Mouse (Mus musculus) midbrain, embryonic 12.5 days (tissue): ENCODE measurements around the gene Faxc. TPM values are rescaled to one million over a fixed set of nuclear protein-coding genes. Genes with fewer than 3 reads are reported as not detected.

ENCODE experiments used
- ATAC-seq: fragments of 200-750 bp; cut with Nextera tagmentation; 2 replicates; pipeline ENCODE4 v1.8.0; 2017; ENCODE audit warnings: low read depth, moderate TSS enrichment, moderate library complexity; ENCODE audit not compliant: low FRiP score
- H3K27ac ChIP-seq: fragments of 300-500 bp; sonication (generic); replicated peaks from 2 replicates; pipeline ENCODE4 v1.5.1; 2016; ENCODE audit warnings: mild to moderate bottlenecking
- H3K27me3 ChIP-seq: fragments of 300-500 bp; sonication (generic); 2 replicates; pipeline ENCODE4 v1.6.1; 2016; ENCODE audit warnings: mild to moderate bottlenecking
- H3K36me3 ChIP-seq: fragments of 300-500 bp; sonication (generic); 2 replicates; pipeline ENCODE4 v1.6.1; 2016
- H3K4me1 ChIP-seq: fragments of 300-500 bp; sonication (generic); 2 replicates; pipeline ENCODE4 v1.6.1; 2016
- H3K4me2 ChIP-seq: fragments of 300-500 bp; sonication (generic); replicated peaks from 2 replicates; pipeline ENCODE4 v1.6.1; 2016; ENCODE audit warnings: mild to moderate bottlenecking, moderate library complexity
- H3K4me3 ChIP-seq: fragments of 300-500 bp; sonication (generic); 2 replicates; pipeline ENCODE4 v1.5.1; 2016; ENCODE audit warnings: mild to moderate bottlenecking
- H3K9ac ChIP-seq: fragments of 300-500 bp; sonication (generic); replicated peaks from 2 replicates; pipeline ENCODE4 v1.6.1; 2016; ENCODE audit warnings: mild to moderate bottlenecking, moderate library complexity
- H3K9me3 ChIP-seq: fragments of 300-500 bp; sonication (generic); 2 replicates; pipeline ENCODE4 v1.6.1; 2016; ENCODE audit warnings: mild to moderate bottlenecking
- WGBS: fragments of 180-500 bp; shearing (Covaris S2); methylation state at CpG from one replicate; pipeline ENCODE4 v1.1.7; 2016; 5-methylcytosine and 5-hydroxymethylcytosine counted together
- polyA plus RNA-seq: library from polyadenylated mRNA; unstranded; fragments of >200 nt; fragmentation: Nextera tagmentation; extraction: Ambion mirVana; gene quantifications from 2 replicates; pipeline ENCODE4 v1.2.1, GENCODE M21; 2016

The Faxc gene
- polyA plus RNA-seq = 24.9 and 30.5 TPM in 2 replicates

DNA sequence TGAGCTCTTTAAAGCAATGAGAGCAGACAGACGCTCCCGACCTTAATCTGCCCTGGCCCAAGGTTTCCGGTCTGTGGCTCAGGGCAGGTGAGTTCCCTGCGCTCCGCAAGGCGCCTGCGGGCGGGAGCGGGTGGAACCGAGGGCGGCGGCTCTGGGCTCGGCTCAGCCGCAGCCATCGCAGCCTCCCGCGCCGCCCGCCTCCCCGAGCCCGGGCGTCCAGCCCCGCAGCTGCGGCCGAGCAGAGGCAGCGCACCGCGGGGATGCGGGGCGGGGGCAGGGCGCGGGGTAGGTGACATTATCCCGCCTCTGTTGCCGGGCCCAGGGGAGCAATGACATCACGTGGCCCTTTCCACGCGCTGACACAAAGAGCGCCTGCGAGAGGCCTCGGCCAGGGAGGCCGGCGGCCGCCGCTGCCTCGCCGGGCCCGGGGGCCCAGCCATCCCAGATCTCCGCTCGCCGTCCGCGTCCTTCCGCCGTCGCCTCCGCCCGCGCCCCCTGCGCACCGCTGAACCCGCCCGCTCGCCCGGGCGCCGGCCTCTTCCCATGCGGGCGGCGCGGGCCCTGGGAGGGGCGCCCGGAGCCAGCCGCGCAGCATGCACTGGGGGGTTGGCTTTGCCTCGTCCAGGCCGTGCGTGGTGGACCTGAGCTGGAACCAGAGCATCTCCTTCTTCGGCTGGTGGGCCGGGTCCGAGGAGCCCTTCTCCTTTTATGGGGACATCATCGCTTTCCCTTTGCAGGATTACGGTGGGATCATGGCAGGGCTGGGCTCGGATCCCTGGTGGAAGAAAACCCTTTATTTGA is at the start of gene Faxc:
Gene Faxc (plus strand): TSS at position 359 of the 801 bp plus-strand sequence.
- H3K27me3 ChIP-seq = no peaks in the 10 kb centered on the region; the same call in 1 of the 2 replicates
- H3K9ac ChIP-seq = peak within 1 kb of the TSS; percentile 98
- peak; percentile 92 for ATAC-seq
- H3K4me2 ChIP-seq = peak within 1 kb of the TSS; percentile 73
- no peaks in the 10 kb centered on the region for H3K9me3 ChIP-seq
- H3K36me3 ChIP-seq = peaks cover 1% of the 10 kb centered on the region; the same call in 1 of the 2 replicates
- WGBS = under 1% methylated on average over 77 of the region's 83 CpGs
- H3K27ac ChIP-seq = peak within 1 kb of the TSS; percentile 93
- H3K4me3 ChIP-seq = peak within 1 kb of the TSS; percentile 82
- H3K4me1 ChIP-seq = peaks cover 21% of the 10 kb centered on the region

DNA sequence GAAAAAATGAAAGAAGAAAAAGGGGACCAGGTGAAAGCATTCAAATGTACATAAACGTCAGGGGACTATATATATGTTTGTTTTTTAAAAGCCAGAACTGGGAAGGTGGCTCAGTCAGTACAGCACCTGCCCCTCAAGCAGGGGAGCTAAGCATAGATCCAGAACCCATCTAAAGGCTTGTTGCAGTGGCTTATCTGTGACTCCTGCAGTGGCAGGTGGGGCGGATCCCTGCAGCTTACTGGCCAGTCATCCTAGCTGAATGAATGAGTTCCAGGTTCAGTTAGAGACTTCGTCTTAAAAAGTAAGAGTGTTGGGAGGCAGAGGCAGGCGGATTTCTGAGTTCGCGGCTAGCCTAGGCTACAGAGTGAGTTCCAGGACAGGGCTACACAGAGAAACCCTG is 48.3 kb upstream of the Faxc start:
- no peak for ATAC-seq
- Histone ChIP-seq H3K27me3 (no peaks in the 10 kb centered on the region), H3K4me1 (no peaks in the 10 kb centered on the region), H3K4me3 (no peak overlapping the region), H3K9ac (no peak overlapping the region), H3K27ac (no peak overlapping the region), H3K9me3 (no peaks in the 10 kb centered on the region), H3K36me3 (no peaks in the 10 kb centered on the region), H3K4me2 (no peak overlapping the region)
- 92% methylated on average over 6 of the region's 6 CpGs for WGBS

DNA sequence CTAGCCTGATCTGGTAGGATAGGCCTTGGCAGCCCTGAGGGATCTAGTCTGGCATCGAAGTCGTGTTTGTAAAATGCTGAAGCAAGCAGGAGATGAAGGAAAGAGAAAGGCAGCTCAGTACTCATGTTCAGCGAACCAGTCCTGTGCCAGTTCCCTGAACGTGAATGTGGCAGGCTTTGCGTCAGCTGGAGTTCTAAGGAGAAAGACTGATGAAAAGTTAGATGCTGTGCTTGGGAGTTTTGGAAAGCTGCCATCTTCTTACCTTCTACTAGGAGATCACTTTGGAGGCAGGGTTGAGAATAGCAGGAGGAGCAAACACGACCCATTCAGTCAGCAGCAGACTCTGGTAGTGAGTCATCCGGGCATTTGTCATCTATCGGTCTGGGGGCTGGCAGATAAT is 45.3 kb upstream of the Faxc start:
- 89% methylated on average over 8 of the region's 8 CpGs for WGBS
- no peak overlapping the region for H3K9ac ChIP-seq
- H3K4me3 ChIP-seq = no peak overlapping the region
- no peaks in the 10 kb centered on the region for H3K4me1 ChIP-seq
- ATAC-seq = no peak
- no peaks in the 10 kb centered on the region for H3K36me3 ChIP-seq
- no peak overlapping the region for H3K4me2 ChIP-seq
- no peaks in the 10 kb centered on the region for H3K27me3 ChIP-seq
- H3K27ac ChIP-seq = no peak overlapping the region
- no peaks in the 10 kb centered on the region for H3K9me3 ChIP-seq

DNA sequence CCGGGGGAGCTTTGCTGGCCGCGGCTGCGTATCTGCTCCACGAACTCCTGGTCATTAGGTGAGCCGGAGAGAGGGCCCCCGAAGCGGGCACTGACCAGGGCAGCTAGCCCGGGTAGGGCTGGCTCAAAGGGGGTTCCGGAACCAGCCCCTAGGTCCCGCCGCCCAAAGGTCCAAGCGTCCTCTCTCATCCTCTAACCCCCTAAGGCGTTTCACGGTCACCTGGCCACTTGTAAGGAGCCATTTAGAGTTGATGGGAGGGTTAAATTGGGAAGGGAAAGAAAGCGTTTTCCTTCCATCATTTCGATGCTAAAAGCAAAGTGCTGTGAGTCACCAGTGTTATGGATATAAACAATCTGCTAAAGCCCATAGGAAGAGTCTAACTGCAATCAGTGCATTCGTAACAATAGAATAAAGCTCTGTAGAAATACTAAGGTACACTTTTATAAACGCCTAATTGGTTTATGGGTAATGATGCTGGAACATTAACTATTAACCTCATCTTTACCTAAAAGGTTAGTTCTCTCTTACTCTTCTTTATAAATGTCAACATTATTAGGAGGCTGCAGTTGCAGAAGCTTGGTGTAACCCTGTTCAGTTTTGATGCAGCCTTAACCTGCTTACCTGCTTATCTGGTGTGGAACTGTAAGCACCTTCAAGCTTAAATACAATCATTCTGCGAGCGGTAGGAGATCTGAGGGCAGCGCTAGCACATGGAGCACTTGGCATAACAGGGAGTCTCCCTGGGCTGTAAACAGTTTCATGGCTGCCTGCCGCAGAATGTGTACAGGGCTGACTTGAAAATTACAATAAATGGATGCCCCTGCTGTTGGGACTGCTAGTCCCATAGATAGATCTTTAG is 872 bp downstream of the Faxc start:
- Histone ChIP-seq H3K4me3 (peak overlapping the region; percentile 82), H3K27me3 (no peaks in the 10 kb centered on the region; the same call in 1 of the 2 replicates), H3K9me3 (no peaks in the 10 kb centered on the region), H3K36me3 (peaks cover 9% of the 10 kb centered on the region), H3K9ac (peak overlapping the region; percentile 98), H3K27ac (peak overlapping the region; percentile 93), H3K4me2 (peak overlapping the region; percentile 73), H3K4me1 (peaks cover 21% of the 10 kb centered on the region)
- ATAC-seq = peak; percentile 36; the same call in 1 of the 2 replicates
- 14% methylated on average over 23 of the region's 23 CpGs for WGBS

DNA sequence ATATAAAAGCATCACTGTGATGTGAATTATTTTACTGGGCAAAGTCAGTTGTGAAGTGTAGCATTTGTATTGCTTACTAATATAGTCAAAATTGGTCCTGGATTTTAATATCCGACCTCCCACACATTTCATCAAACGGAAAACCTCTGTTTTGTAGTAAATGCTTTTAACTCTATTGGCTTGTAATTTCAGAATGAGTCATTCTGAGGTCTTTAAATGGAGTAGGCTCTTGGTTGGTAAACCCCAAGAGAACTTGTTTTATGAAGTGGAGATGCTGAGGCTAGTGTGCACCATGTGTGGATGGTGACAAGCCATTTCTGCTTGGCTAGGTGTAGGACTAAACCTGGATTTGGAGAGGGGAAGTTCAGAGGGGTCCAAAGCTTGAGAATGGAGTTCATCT is 4.2 kb downstream of the Faxc start:
- peaks cover 21% of the 10 kb centered on the region for H3K4me1 ChIP-seq
- no peak for ATAC-seq
- H3K9me3 ChIP-seq = no peaks in the 10 kb centered on the region
- H3K4me2 ChIP-seq = no peak overlapping the region
- no peak overlapping the region for H3K4me3 ChIP-seq
- H3K9ac ChIP-seq = no peak overlapping the region
- peaks cover 12% of the 10 kb centered on the region for H3K36me3 ChIP-seq
- no peaks in the 10 kb centered on the region for H3K27me3 ChIP-seq
- no peak overlapping the region for H3K27ac ChIP-seq
- 90% methylated on average over 2 of the region's 2 CpGs for WGBS

DNA sequence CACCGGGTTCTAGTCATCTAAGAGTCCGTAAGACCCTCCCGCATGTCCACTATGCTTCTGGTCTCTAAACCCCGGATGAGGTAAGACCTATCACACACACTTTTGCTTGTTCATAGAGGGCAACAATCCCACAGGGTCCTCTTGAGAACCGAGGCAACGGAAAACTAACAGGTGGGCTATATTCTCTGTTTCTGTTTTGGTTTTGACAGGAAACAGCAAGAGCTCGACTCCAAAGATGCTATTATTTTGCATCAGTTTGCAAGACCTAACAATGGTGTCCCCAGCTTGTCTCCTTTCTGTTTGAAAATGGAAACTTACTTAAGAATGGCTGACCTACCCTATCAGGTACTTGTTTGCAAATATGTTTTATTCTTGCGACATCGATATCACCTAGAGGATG is 5.3 kb downstream of the Faxc start:
- no peak for ATAC-seq
- no peaks in the 10 kb centered on the region for H3K27me3 ChIP-seq
- H3K27ac ChIP-seq = no peak overlapping the region
- peaks cover 12% of the 10 kb centered on the region for H3K36me3 ChIP-seq
- H3K9me3 ChIP-seq = no peaks in the 10 kb centered on the region
- H3K4me1 ChIP-seq = peaks cover 17% of the 10 kb centered on the region
- no peak overlapping the region for H3K4me2 ChIP-seq
- 93% methylated on average over 9 of the region's 9 CpGs for WGBS
- no peak overlapping the region for H3K9ac ChIP-seq
- H3K4me3 ChIP-seq = no peak overlapping the region

DNA sequence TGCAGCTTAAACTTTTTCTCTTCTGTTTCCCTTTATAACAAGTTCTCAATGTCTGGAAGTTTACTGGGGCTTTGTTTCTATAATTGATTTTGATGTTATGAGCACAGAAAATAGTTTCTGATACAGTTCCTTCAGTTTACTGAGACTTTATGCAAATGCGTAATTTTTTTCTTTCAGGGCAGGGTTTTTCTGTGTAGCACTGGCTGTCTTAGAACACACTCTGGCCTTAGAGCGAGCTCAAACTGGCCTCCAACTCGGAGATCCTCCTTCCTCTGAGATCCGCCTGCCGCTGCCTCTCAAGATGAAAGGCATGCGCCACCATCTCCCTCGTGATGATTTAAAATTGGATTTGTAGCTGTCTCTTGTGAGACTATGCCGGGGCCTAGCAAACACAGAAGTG is 6.8 kb downstream of the Faxc start:
- WGBS = 81% methylated on average over 8 of the region's 8 CpGs
- Histone ChIP-seq H3K9me3 (no peaks in the 10 kb centered on the region), H3K27ac (no peak overlapping the region), H3K4me2 (no peak overlapping the region), H3K4me1 (peaks cover 9% of the 10 kb centered on the region), H3K9ac (no peak overlapping the region), H3K27me3 (no peaks in the 10 kb centered on the region), H3K4me3 (no peak overlapping the region), H3K36me3 (peaks cover 12% of the 10 kb centered on the region)
- ATAC-seq = no peak

DNA sequence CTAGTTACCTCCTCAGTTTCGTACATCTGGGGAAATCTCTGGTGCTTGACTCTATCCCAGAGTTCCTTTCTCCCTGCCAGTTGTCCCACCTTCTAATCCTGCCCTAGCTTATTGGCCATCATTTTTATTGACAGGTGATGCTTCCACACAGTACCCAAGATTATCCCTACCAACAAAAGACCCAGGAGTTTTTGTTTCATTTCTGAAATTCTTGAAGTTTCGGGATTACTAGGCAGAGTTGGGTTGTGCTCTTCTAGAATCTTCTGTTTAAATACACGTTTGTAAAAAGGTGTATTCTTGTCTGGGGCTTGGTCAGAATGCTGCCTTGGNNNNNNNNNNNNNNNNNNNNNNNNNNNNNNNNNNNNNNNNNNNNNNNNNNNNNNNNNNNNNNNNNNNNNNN is 13.5 kb downstream of the Faxc start:
- Histone ChIP-seq H3K4me2 (no peak overlapping the region), H3K4me1 (no peaks in the 10 kb centered on the region), H3K9ac (no peak overlapping the region), H3K27ac (no peak overlapping the region), H3K4me3 (no peak overlapping the region), H3K36me3 (peaks cover 29% of the 10 kb centered on the region), H3K27me3 (no peaks in the 10 kb centered on the region), H3K9me3 (no peaks in the 10 kb centered on the region)
- WGBS = 78% methylated on average over 3 of the region's 3 CpGs
- no peak for ATAC-seq

DNA sequence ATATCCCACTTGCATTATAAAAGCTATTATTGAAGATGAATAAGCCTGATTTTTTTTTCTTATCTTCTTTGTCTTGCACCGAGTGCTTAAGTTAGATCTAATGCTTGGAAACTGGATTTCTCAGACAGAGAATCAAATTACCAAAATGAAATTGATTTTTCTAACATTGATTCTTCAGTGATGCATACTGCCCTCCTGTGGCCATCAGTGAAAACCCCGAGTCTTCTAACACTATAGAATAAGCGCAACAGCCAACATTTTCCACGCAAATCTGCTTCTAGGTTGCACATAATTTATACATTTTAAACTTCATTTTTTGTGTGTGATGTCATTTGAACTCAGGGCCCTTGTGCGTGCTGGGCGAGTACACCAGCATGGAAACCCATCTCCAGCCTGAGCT is 20.3 kb downstream of the Faxc start:
- no peak overlapping the region for H3K4me3 ChIP-seq
- no peaks in the 10 kb centered on the region for H3K27me3 ChIP-seq
- ATAC-seq = 0 out of 2 replicates have a peak, but pooled peaks have one; percentile 23
- H3K4me1 ChIP-seq = no peaks in the 10 kb centered on the region
- H3K36me3 ChIP-seq = peaks cover 36% of the 10 kb centered on the region
- no peak overlapping the region for H3K4me2 ChIP-seq
- 48% methylated on average over 6 of the region's 6 CpGs for WGBS
- H3K9me3 ChIP-seq = no peaks in the 10 kb centered on the region
- H3K9ac ChIP-seq = no peak overlapping the region
- no peak overlapping the region for H3K27ac ChIP-seq

DNA sequence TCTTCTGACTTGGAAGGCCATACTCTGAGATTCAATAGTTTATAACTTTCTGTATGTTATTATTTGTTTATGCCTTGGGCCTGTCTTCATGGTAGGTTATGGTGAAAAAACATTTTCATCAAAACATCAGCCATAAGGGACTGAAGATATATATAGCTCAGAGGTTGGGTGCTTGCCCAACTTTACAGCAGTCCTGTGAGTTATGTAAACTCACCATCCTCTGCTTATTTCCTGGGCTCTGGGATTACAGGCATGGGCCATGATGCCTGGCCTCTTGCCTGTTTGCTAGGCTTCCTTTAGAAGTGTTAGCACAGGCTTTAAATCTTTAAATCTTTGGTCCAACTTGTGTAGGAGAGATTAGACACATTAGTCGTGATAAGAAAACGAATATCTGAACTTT is 21.1 kb downstream of the Faxc start:
- no peak overlapping the region for H3K27ac ChIP-seq
- peaks cover 36% of the 10 kb centered on the region for H3K36me3 ChIP-seq
- H3K4me1 ChIP-seq = no peaks in the 10 kb centered on the region
- no peak for ATAC-seq
- H3K4me3 ChIP-seq = no peak overlapping the region
- H3K4me2 ChIP-seq = no peak overlapping the region
- no peak overlapping the region for H3K9ac ChIP-seq
- no peaks in the 10 kb centered on the region for H3K9me3 ChIP-seq
- no peaks in the 10 kb centered on the region for H3K27me3 ChIP-seq
- WGBS = 92% methylated on average over 2 of the region's 2 CpGs

DNA sequence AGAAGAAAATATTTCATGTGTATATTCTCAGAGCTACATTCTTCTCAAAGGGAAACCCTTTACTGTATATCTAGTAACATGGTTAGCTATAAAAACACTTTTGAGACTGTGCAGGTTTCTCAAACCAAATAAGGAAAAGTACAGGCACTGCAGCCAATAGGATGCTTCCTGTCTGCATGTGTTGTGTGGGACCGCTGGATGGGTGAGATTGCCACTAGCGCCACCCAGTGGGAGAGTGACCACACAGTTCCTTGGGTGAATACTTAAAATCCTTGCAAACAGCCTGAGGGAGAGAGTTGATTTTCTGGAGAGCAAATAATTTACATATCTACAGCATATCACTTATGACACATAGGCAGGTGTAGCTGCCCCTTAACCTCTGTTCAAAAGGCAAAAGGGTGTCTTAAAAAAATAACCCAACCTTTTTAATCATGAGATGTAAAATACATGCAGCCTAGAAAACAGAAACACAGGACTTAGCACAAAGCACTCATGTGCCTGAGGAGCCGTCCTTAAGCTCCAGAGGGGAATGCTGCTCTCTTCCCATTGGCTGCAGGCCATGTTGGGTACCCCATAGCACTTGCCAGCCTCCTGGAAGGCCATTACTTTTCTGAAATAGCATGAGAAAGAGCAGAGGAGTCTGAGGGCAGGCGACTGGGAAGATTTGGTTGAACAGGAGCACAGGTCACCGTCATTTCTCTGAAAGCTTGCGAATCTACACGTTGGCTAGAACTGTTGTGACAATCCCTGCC is 26.6 kb downstream of the Faxc start:
- no peak overlapping the region for H3K9ac ChIP-seq
- no peak overlapping the region for H3K4me3 ChIP-seq
- WGBS = 57% methylated on average over 7 of the region's 7 CpGs
- H3K9me3 ChIP-seq = no peaks in the 10 kb centered on the region
- no peak overlapping the region for H3K27ac ChIP-seq
- ATAC-seq = 0 out of 2 replicates have a peak, but pooled peaks have one; percentile 51
- H3K4me1 ChIP-seq = no peaks in the 10 kb centered on the region
- H3K4me2 ChIP-seq = no peak overlapping the region
- H3K27me3 ChIP-seq = no peaks in the 10 kb centered on the region
- H3K36me3 ChIP-seq = peaks cover 33% of the 10 kb centered on the region
